Mouse (Mus musculus) ES-Bruce4 (cell line): ENCODE data around the gene Coq6.

ENCODE experiments used
- CTCF ChIP-seq: IDR thresholded peaks from one replicate; pipeline ENCODE4 v1.8.1; 2011; ENCODE audit warnings: low read depth, low read length
- EP300 ChIP-seq: IDR thresholded peaks from 2 replicates; pipeline ENCODE4 v1.6.1; 2011; ENCODE audit warnings: low read depth, low read length; ENCODE audit not compliant: insufficient read depth
- POLR2A ChIP-seq: IDR thresholded peaks from one replicate; pipeline ENCODE4 v1.8.1; 2011; ENCODE audit warnings: low read length; ENCODE audit not compliant: insufficient read depth

DNA sequence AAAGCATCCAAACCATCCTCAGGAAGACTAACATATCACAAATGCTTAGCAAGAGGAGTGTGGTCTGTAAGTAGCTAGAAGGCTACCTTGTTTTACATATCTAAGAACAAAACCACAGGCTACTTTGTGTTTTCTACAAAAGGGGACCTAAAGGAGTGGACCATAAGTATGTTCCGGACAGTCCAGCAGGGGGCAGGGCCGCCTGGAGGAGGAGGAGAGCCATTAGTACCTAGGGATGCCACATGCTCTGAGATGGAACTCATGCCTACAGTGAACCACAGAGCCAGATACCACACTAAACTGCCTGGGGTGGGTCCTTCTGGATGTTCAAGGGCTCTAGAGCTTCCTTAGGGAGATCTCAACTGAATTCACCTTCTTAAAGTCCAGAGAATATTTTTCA is 14.3 kb upstream of the Coq6 start:
- TF ChIP-seq EP300 (no peak), CTCF (peak; percentile 70), POLR2A (no peak)
